Comparison of ENCODE assay signal across 10 mouse cellular contexts in genomic region chr5:23416286-23416643, GRCm38 (mm10). TPM values are rescaled to one million over a fixed set of nuclear protein-coding genes. Genes with fewer than 3 reads are reported as not detected.
A peak's percentile ranks its signal among the peaks of the same experiment; 100 is the strongest.
DNase-seq lines count a peak whose midpoint lies in the region; ATAC-seq and TF ChIP-seq lines count a peak whose summit lies in the region.
"Had no signal": no experiment of that assay in that cellular context is flagged by ENCODE, and none has a peak within 500 bp of the region (broad histone marks: within the 10 kb centered on the region; RNA-seq: fewer than 3 reads in every experiment).

No protein-coding gene starts in this region.

- no peaks in the 10 kb centered on the region for H3K36me3 ChIP-seq in kidney, postnatal 0 days (ENCODE audit: insufficient read depth, low read length)
- H3K36me3 ChIP-seq in hindbrain, postnatal 0 days (ENCODE audit: insufficient read depth, low read length): no peaks in the 10 kb centered on the region
- H3K36me3 ChIP-seq in myocyte (ENCODE audit: control insufficient read depth, insufficient read depth): peaks cover 14% of the 10 kb centered on the region

- 0 out of 2 replicates have a peak, but pooled peaks have one; percentile 0 for ATAC-seq in kidney, postnatal 0 days (replicated peaks; ENCODE audit: low FRiP score, low read depth)
- no peak for ATAC-seq in hindbrain, postnatal 0 days

- peaks cover 39% of the 10 kb centered on the region for H3K4me1 ChIP-seq in kidney, postnatal 0 days (replicated peaks; ENCODE audit: insufficient read depth, low read length)
- H3K4me1 ChIP-seq in hindbrain, postnatal 0 days (ENCODE audit: insufficient read depth, low read length): peaks cover 45% of the 10 kb centered on the region

- no peak for TF ChIP-seq CTCF in kidney, postnatal 0 days (IDR thresholded peaks at IDR 0.05; ENCODE audit: low read depth)
- no peak for TF ChIP-seq CTCF in hindbrain, postnatal 0 days (IDR thresholded peaks at IDR 0.05; ENCODE audit: low read depth)

- WGBS in kidney, postnatal 0 days: 50% methylated on average over 6 of the region's 6 CpGs
- 41% methylated on average over 6 of the region's 6 CpGs for WGBS in hindbrain, postnatal 0 days

- H3K27ac ChIP-seq in kidney, postnatal 0 days: 0 out of 2 replicates have a peak overlapping the region, but pooled peaks have one; percentile 55
- peak overlapping the region; percentile 76 for H3K27ac ChIP-seq in hindbrain, postnatal 0 days

- intact Hi-C loops in left cerebral cortex, postnatal 14 days (cut with DNase I): loop anchor here (5.0 kb wide), 1 partner anchor 76 kb away; no protein-coding TSS in a partner anchor

- no peaks in the 10 kb centered on the region for H3K27me3 ChIP-seq in kidney, postnatal 0 days (ENCODE audit: insufficient read depth, low read length)
- H3K27me3 ChIP-seq in hindbrain, postnatal 0 days (ENCODE audit: insufficient read depth, low read length): no peaks in the 10 kb centered on the region
- H3K27me3 ChIP-seq in myocyte (ENCODE audit: control insufficient read depth, insufficient read depth, insufficient read length): no peaks in the 10 kb centered on the region

- no peak for DNase-seq in kidney, postnatal 0 days (ENCODE audit: low spot score)
- DNase-seq in kidney, adult 11 months: no peak
- DNase-seq in brain, adult 2 months (ENCODE audit: low read depth, low spot score): peak; percentile 48
- DNase-seq in hindbrain, postnatal 0 days (ENCODE audit: low spot score): no peak
- no peak for DNase-seq in left cerebral cortex, postnatal 14 days (ENCODE audit: low spot score in 2 of 2)
- DNase-seq in gastrocnemius, postnatal 4 days (ENCODE audit: low spot score in 2 of 2): no peak
- DNase-seq in cerebellum, adult 18-20 months: no peak
- DNase-seq: adrenal gland, adult 8-10 months; gastrocnemius, postnatal 25 days had no signal

- no peak overlapping the region for H3ac ChIP-seq in myocyte (ENCODE audit: control insufficient read depth, insufficient read length)

- no peak for TF ChIP-seq POLR2A in myocyte (IDR thresholded peaks at IDR 0.05; ENCODE audit: insufficient read length, low read depth)

- H3K9ac ChIP-seq in kidney, postnatal 0 days (ENCODE audit: low read depth, low read length): no peak overlapping the region
- H3K9ac ChIP-seq in hindbrain, postnatal 0 days (replicated peaks; ENCODE audit: low read length): no peak overlapping the region

- H3K4me2 ChIP-seq in kidney, postnatal 0 days (ENCODE audit: low read length): 0 out of 2 replicates have a peak overlapping the region, but pooled peaks have one; percentile 3
- H3K4me2 ChIP-seq in hindbrain, postnatal 0 days (ENCODE audit: low read depth, low read length): peak overlapping the region; percentile 33
- H3K4me2 ChIP-seq in myocyte (ENCODE audit: low read depth): peak overlapping the region; percentile 92

- no peak overlapping the region for H3K4me3 ChIP-seq in kidney, postnatal 0 days (replicated peaks; ENCODE audit: low read depth, low read length)
- no peak overlapping the region for H3K4me3 ChIP-seq in hindbrain, postnatal 0 days (ENCODE audit: low read length)
- H3K4me3 ChIP-seq in myocyte: peak overlapping the region; percentile 43

- H3K79me2 ChIP-seq in myocyte (ENCODE audit: control insufficient read depth, insufficient read depth): peaks cover 84% of the 10 kb centered on the region

- H3K9me3 ChIP-seq in kidney, postnatal 0 days (replicated peaks; ENCODE audit: low read length): no peaks in the 10 kb centered on the region
- no peaks in the 10 kb centered on the region for H3K9me3 ChIP-seq in hindbrain, postnatal 0 days (ENCODE audit: low read length)

TF ChIP-seq in myocyte, 11 proteins besides CTCF, POLR2A, EP300 and RAD21:
- TF ChIP-seq POLR2AphosphoS2 (IDR thresholded peaks at IDR 0.05; ENCODE audit: insufficient read length, low read depth) (peak; percentile 67), MYOG (IDR thresholded peaks at IDR 0.05; ENCODE audit: control insufficient read depth in 1 of 3, insufficient read depth in 1 of 3, insufficient read length in 2 of 3, low read depth in 2 of 3) (no peak)

RNA-seq across cellular contexts. Expression of gene Kmt2e, which starts 18.0 kb away (rescaled TPM):
- polyA plus RNA-seq in kidney, postnatal 0 days (2015; fragmentation: Nextera tagmentation; extraction: Ambion mirVana): 76.8 and 85.9 TPM in 2 replicates
- 44.7 and 51.2 TPM in 2 replicates for total RNA-seq in hindbrain, postnatal 0 days (2014; rRNA removed)
- polyA plus RNA-seq in hindbrain, postnatal 0 days (2015; fragmentation: Nextera tagmentation; extraction: Ambion mirVana): 119 and 124 TPM in 2 replicates
- polyA plus RNA-seq in myocyte (2012; fragmentation: generic; extraction: Trizol): 9.0 TPM
- 100 to 1,000 TPM; 103 to 107 TPM for total RNA-seq in left cerebral cortex, postnatal 14 days (2021)
- 10 to 100 TPM; 55.5 to 57.7 TPM for total RNA-seq in gastrocnemius, postnatal 4 days (2021)

Comparison
In these comparisons a context has a peak if more than half of its experiments do, and no peak if none do; other contexts are left out.
1. H3K4me2 ChIP-seq: peak in every context shown above with its lines; median percentile 92 in myocyte; 33 in hindbrain, postnatal 0 days; 3 in kidney, postnatal 0 days.